Mouse (Mus musculus): ENCODE measurements around the gene Srp54c. TPM values are rescaled to one million over a fixed set of nuclear protein-coding genes. Genes with fewer than 3 reads are reported as not detected.
"Not testable (repeated sequence)": the region's sequence is repeated elsewhere in the genome, so short reads cannot be mapped to it uniquely, and the experiment has no call there.

Srp54c gene
- polyA plus RNA-seq, 1 experiment from 2014 or later = 60.0 TPM

GRCm38 (mm10) chr12:55263385-55263784 lies 33.4 kb downstream of the Srp54c start:
- not testable (repeated sequence) for H3K27me3 ChIP-seq (ENCODE audit: control insufficient read depth, insufficient read depth, low read length); H3K9me3 ChIP-seq (replicated peaks; ENCODE audit: control insufficient read depth, low read length); H3K4me3 ChIP-seq (ENCODE audit: low read length); H3K27ac ChIP-seq (ENCODE audit: low read length); H3K4me1 ChIP-seq (ENCODE audit: control insufficient read depth, insufficient read depth, low read length); ATAC-seq (replicated peaks; ENCODE audit: extremely low read depth, insufficient read depth, low FRiP score); H3K9ac ChIP-seq (ENCODE audit: low read length); H3K36me3 ChIP-seq (ENCODE audit: control insufficient read depth, insufficient read depth); H3K4me2 ChIP-seq (ENCODE audit: low read depth, low read length)
- WGBS = no CpG with 5 or more reads among the region's 5 CpGs

- Histone ChIP-seq H3K9me3 (replicated peaks; ENCODE audit: control insufficient read depth, low read length) (no peaks in the 10 kb centered on the region), H3K36me3 (ENCODE audit: control insufficient read depth, insufficient read depth) (no peaks in the 10 kb centered on the region), H3K4me3 (ENCODE audit: low read length) (no peak overlapping the region), H3K27ac (ENCODE audit: low read length) (no peak overlapping the region), H3K4me2 (ENCODE audit: low read depth, low read length) (no peak overlapping the region), H3K9ac (ENCODE audit: low read length) (no peak overlapping the region), H3K27me3 (ENCODE audit: control insufficient read depth, insufficient read depth, low read length) (no peaks in the 10 kb centered on the region), H3K4me1 (ENCODE audit: control insufficient read depth, insufficient read depth, low read length) (no peaks in the 10 kb centered on the region)
- no peak for ATAC-seq (replicated peaks; ENCODE audit: extremely low read depth, insufficient read depth, low FRiP score)
- WGBS = 76% methylated on average over 3 of the region's 3 CpGs
Measured at GRCm38 (mm10) chr12:55272243-55272642, 42.3 kb downstream of the Srp54c start.

- not testable (repeated sequence) for H3K36me3 ChIP-seq (ENCODE audit: control insufficient read depth, insufficient read depth); ATAC-seq (replicated peaks; ENCODE audit: extremely low read depth, insufficient read depth, low FRiP score); H3K27ac ChIP-seq (ENCODE audit: low read length); H3K27me3 ChIP-seq (ENCODE audit: control insufficient read depth, insufficient read depth, low read length); H3K4me2 ChIP-seq (ENCODE audit: low read depth, low read length); H3K4me3 ChIP-seq (ENCODE audit: low read length); H3K9ac ChIP-seq (ENCODE audit: low read length); H3K4me1 ChIP-seq (ENCODE audit: control insufficient read depth, insufficient read depth, low read length); H3K9me3 ChIP-seq (replicated peaks; ENCODE audit: control insufficient read depth, low read length)
- WGBS = 78% methylated on average over 3 of the region's 6 CpGs
Measured at GRCm38 (mm10) chr12:55277583-55277982, 47.6 kb downstream of the Srp54c start.

- no peak overlapping the region for H3K9ac ChIP-seq (ENCODE audit: low read length)
- no peak overlapping the region for H3K4me3 ChIP-seq (ENCODE audit: low read length)
- H3K9me3 ChIP-seq (replicated peaks; ENCODE audit: control insufficient read depth, low read length) = no peaks in the 10 kb centered on the region
- WGBS = 91% methylated on average over 9 of the region's 9 CpGs
- H3K27ac ChIP-seq (ENCODE audit: low read length) = no peak overlapping the region
- peaks cover 32% of the 10 kb centered on the region for H3K36me3 ChIP-seq (ENCODE audit: control insufficient read depth, insufficient read depth)
- ATAC-seq (replicated peaks; ENCODE audit: extremely low read depth, insufficient read depth, low FRiP score) = no peak
- no peaks in the 10 kb centered on the region for H3K27me3 ChIP-seq (ENCODE audit: control insufficient read depth, insufficient read depth, low read length)
- H3K4me2 ChIP-seq (ENCODE audit: low read depth, low read length) = no peak overlapping the region
- peaks cover 13% of the 10 kb centered on the region for H3K4me1 ChIP-seq (ENCODE audit: control insufficient read depth, insufficient read depth, low read length)
Measured at GRCm38 (mm10) chr12:55298112-55298511, 68.1 kb downstream of the Srp54c start.

GRCm38 (mm10) chr12:55299336-55299735 lies 69.4 kb downstream of the Srp54c start, which contains the start of gene 1110008L16Rik:
Gene 1110008L16Rik, plus strand, starts transcription at chr12:55299577.
- 87% methylated on average over 5 of the region's 5 CpGs for WGBS
- H3K36me3 ChIP-seq (ENCODE audit: control insufficient read depth, insufficient read depth) = peaks cover 24% of the 10 kb centered on the region
- no peak within 1 kb of the TSS for H3K4me2 ChIP-seq (ENCODE audit: low read depth, low read length)
- no peaks in the 10 kb centered on the region for H3K9me3 ChIP-seq (replicated peaks; ENCODE audit: control insufficient read depth, low read length)
- no peak within 1 kb of the TSS for H3K9ac ChIP-seq (ENCODE audit: low read length)
- no peaks in the 10 kb centered on the region for H3K27me3 ChIP-seq (ENCODE audit: control insufficient read depth, insufficient read depth, low read length)
- no peak within 1 kb of the TSS for H3K4me3 ChIP-seq (ENCODE audit: low read length)
- ATAC-seq (replicated peaks; ENCODE audit: extremely low read depth, insufficient read depth, low FRiP score) = no peak
- H3K4me1 ChIP-seq (ENCODE audit: control insufficient read depth, insufficient read depth, low read length) = peaks cover 16% of the 10 kb centered on the region
- no peak within 1 kb of the TSS for H3K27ac ChIP-seq (ENCODE audit: low read length)

GRCm38 (mm10) chr12:55300820-55301351 lies 70.9 kb downstream of the Srp54c start:
- no peaks in the 10 kb centered on the region for H3K27me3 ChIP-seq (ENCODE audit: control insufficient read depth, insufficient read depth, low read length)
- peak overlapping the region; percentile 80 for H3K4me2 ChIP-seq (ENCODE audit: low read depth, low read length)
- ATAC-seq (replicated peaks; ENCODE audit: extremely low read depth, insufficient read depth, low FRiP score) = no peak
- 79% methylated on average over 3 of the region's 3 CpGs for WGBS
- peaks cover 16% of the 10 kb centered on the region for H3K4me1 ChIP-seq (ENCODE audit: control insufficient read depth, insufficient read depth, low read length)
- no peak overlapping the region for H3K4me3 ChIP-seq (ENCODE audit: low read length)
- no peak overlapping the region for H3K27ac ChIP-seq (ENCODE audit: low read length)
- peaks cover 18% of the 10 kb centered on the region for H3K36me3 ChIP-seq (ENCODE audit: control insufficient read depth, insufficient read depth)
- no peak overlapping the region; the same call in 1 of the 2 replicates for H3K9ac ChIP-seq (ENCODE audit: low read length)
- H3K9me3 ChIP-seq (replicated peaks; ENCODE audit: control insufficient read depth, low read length) = no peaks in the 10 kb centered on the region

- Histone ChIP-seq H3K9ac (ENCODE audit: low read length) (peak overlapping the region; percentile 84), H3K27me3 (ENCODE audit: control insufficient read depth, insufficient read depth, low read length) (no peaks in the 10 kb centered on the region), H3K4me3 (ENCODE audit: low read length) (peak overlapping the region; percentile 62), H3K4me2 (ENCODE audit: low read depth, low read length) (peak overlapping the region; percentile 80), H3K4me1 (ENCODE audit: control insufficient read depth, insufficient read depth, low read length) (peaks cover 16% of the 10 kb centered on the region), H3K36me3 (ENCODE audit: control insufficient read depth, insufficient read depth) (peaks cover 18% of the 10 kb centered on the region), H3K27ac (ENCODE audit: low read length) (peak overlapping the region; percentile 97), H3K9me3 (replicated peaks; ENCODE audit: control insufficient read depth, low read length) (peaks cover 3% of the 10 kb centered on the region; the same call in 1 of the 2 replicates)
- WGBS = 41% methylated on average over 11 of the region's 11 CpGs
- no peak for ATAC-seq (replicated peaks; ENCODE audit: extremely low read depth, insufficient read depth, low FRiP score)
Measured at GRCm38 (mm10) chr12:55301472-55302300, 71.7 kb downstream of the Srp54c start.

GRCm38 (mm10) chr12:55302485-55303441 lies 72.8 kb downstream of the Srp54c start, which contains the start of gene Ppp2r3c:
Gene Ppp2r3c, minus strand, starts transcription at chr12:55302998.
- Histone ChIP-seq H3K4me2 (ENCODE audit: low read depth, low read length) (peak within 1 kb of the TSS; percentile 80), H3K36me3 (ENCODE audit: control insufficient read depth, insufficient read depth) (peaks cover 12% of the 10 kb centered on the region), H3K4me1 (ENCODE audit: control insufficient read depth, insufficient read depth, low read length) (peaks cover 16% of the 10 kb centered on the region), H3K27me3 (ENCODE audit: control insufficient read depth, insufficient read depth, low read length) (no peaks in the 10 kb centered on the region), H3K9me3 (replicated peaks; ENCODE audit: control insufficient read depth, low read length) (peaks cover 3% of the 10 kb centered on the region; the same call in 1 of the 2 replicates), H3K9ac (ENCODE audit: low read length) (peak within 1 kb of the TSS; percentile 84), H3K4me3 (ENCODE audit: low read length) (peak within 1 kb of the TSS; percentile 62), H3K27ac (ENCODE audit: low read length) (peak within 1 kb of the TSS; percentile 97)
- ATAC-seq (replicated peaks; ENCODE audit: extremely low read depth, insufficient read depth, low FRiP score) = peak; percentile 94
- under 1% methylated on average over 55 of the region's 55 CpGs for WGBS

Data from heart, embryonic 16.5 days (tissue).